In genomic region chr2:167552292-167552691, GRCm38 (mm10) we compare ENCODE assay signal across 17 mouse cellular contexts. TPM values are rescaled to one million over a fixed set of nuclear protein-coding genes. Genes with fewer than 3 reads are reported as not detected.
A peak's percentile ranks its signal among the peaks of the same experiment; 100 is the strongest.
DNase-seq lines count a peak whose midpoint lies in the region; ATAC-seq and TF ChIP-seq lines count a peak whose summit lies in the region.
"Had no signal": no experiment of that assay in that cellular context is flagged by ENCODE, and none has a peak within 500 bp of the region (broad histone marks: within the 10 kb centered on the region; RNA-seq: fewer than 3 reads in every experiment).

No protein-coding gene starts in this region.

- intact Hi-C loops in gastrocnemius, adult 2 months (cut with DNase I) = no loop called here
- intact Hi-C loops in gastrocnemius, postnatal 14 days (cut with DNase I; ENCODE audit: low total_unique reads) = no loop called here

- H3K4me3 ChIP-seq in gastrocnemius, adult 2 months = no peak overlapping the region
- no peak overlapping the region for H3K4me3 ChIP-seq in hindbrain, embryonic 11.5 days (ENCODE audit: low read depth, low read length)
- H3K4me3 ChIP-seq in hindbrain, embryonic 16.5 days (ENCODE audit: low read length) = no peak overlapping the region
- H3K4me3 ChIP-seq in embryonic facial prominence, embryonic 11.5 days (ENCODE audit: low read depth, low read length) = no peak overlapping the region
- H3K4me3 ChIP-seq: liver, embryonic 15.5 days; midbrain, embryonic 13.5 days had no signal

- TF ChIP-seq CTCF in gastrocnemius, adult 2 months (IDR thresholded peaks at IDR 0.05) = no peak

- 86% methylated on average over 4 of the region's 4 CpGs for WGBS in hindbrain, embryonic 11.5 days
- WGBS in hindbrain, embryonic 16.5 days = 87% methylated on average over 4 of the region's 4 CpGs
- WGBS in embryonic facial prominence, embryonic 11.5 days = 86% methylated on average over 4 of the region's 4 CpGs

- no peaks in the 10 kb centered on the region for H3K27me3 ChIP-seq in hindbrain, embryonic 11.5 days (ENCODE audit: control insufficient read depth, insufficient read depth, low read length)
- H3K27me3 ChIP-seq in hindbrain, embryonic 16.5 days (replicated peaks; ENCODE audit: control insufficient read depth, insufficient read depth, low read length) = no peaks in the 10 kb centered on the region
- H3K27me3 ChIP-seq in embryonic facial prominence, embryonic 11.5 days (ENCODE audit: control insufficient read depth, insufficient read depth, low read length) = no peaks in the 10 kb centered on the region
- no peaks in the 10 kb centered on the region for H3K27me3 ChIP-seq in splenic B cell, adult 2 months (ENCODE audit: control insufficient read depth, insufficient read depth, low read length, poor library complexity, severe bottlenecking)
- H3K27me3 ChIP-seq: liver, embryonic 15.5 days; midbrain, embryonic 13.5 days had no signal

- H3K9me3 ChIP-seq in hindbrain, embryonic 11.5 days (ENCODE audit: control insufficient read depth, low read length) = no peaks in the 10 kb centered on the region
- H3K9me3 ChIP-seq in hindbrain, embryonic 16.5 days (ENCODE audit: control insufficient read depth, low read length) = no peaks in the 10 kb centered on the region
- H3K9me3 ChIP-seq in embryonic facial prominence, embryonic 11.5 days (replicated peaks; ENCODE audit: control insufficient read depth, low read length) = no peaks in the 10 kb centered on the region
- H3K9me3 ChIP-seq: G1E; liver, embryonic 15.5 days; midbrain, embryonic 13.5 days had no signal

- no peaks in the 10 kb centered on the region; the same call in 1 of the 2 replicates for H3K4me1 ChIP-seq in hindbrain, embryonic 11.5 days (replicated peaks; ENCODE audit: control insufficient read depth, insufficient read depth, low read length)
- H3K4me1 ChIP-seq in hindbrain, embryonic 16.5 days (ENCODE audit: control insufficient read depth, insufficient read depth, low read depth, low read length) = no peaks in the 10 kb centered on the region
- no peaks in the 10 kb centered on the region for H3K4me1 ChIP-seq in embryonic facial prominence, embryonic 11.5 days (ENCODE audit: control insufficient read depth, insufficient read depth, low read length)

- H3K27ac ChIP-seq in gastrocnemius, adult 2 months = peak overlapping the region; percentile 40; the same call in 1 of the 2 replicates
- peak overlapping the region; percentile 24; the same call in 1 of the 2 replicates for H3K27ac ChIP-seq in hindbrain, embryonic 11.5 days (ENCODE audit: low read depth, low read length)
- no peak overlapping the region for H3K27ac ChIP-seq in hindbrain, embryonic 16.5 days (ENCODE audit: low read depth, low read length)
- peak overlapping the region; percentile 47; the same call in 1 of the 2 replicates for H3K27ac ChIP-seq in embryonic facial prominence, embryonic 11.5 days (replicated peaks; ENCODE audit: low read depth, low read length)
- H3K27ac ChIP-seq: hindbrain, postnatal 0 days; liver, embryonic 15.5 days; midbrain, embryonic 13.5 days had no signal

- no peak overlapping the region for H3K4me2 ChIP-seq in hindbrain, embryonic 11.5 days (replicated peaks; ENCODE audit: low read depth, low read length)
- H3K4me2 ChIP-seq in hindbrain, embryonic 16.5 days (ENCODE audit: low read length) = no peak overlapping the region
- H3K4me2 ChIP-seq in embryonic facial prominence, embryonic 11.5 days (ENCODE audit: low read depth, low read length) = no peak overlapping the region
- H3K4me2 ChIP-seq: liver, embryonic 15.5 days; midbrain, embryonic 13.5 days had no signal

- no peak for ATAC-seq in hindbrain, embryonic 11.5 days (ENCODE audit: low FRiP score)
- no peak for ATAC-seq in hindbrain, embryonic 16.5 days
- ATAC-seq in embryonic facial prominence, embryonic 11.5 days (replicated peaks; ENCODE audit: insufficient number of reproducible peaks, low FRiP score, low TSS enrichment, low read depth) = no peak
- ATAC-seq in erythroblast, adult 5-6 weeks (replicated peaks; ENCODE audit: low FRiP score, poor library complexity, severe bottlenecking) = no peak
- ATAC-seq: forebrain, embryonic 14.5 days; hindbrain, postnatal 0 days; midbrain, embryonic 13.5 days had no signal

- H3K9ac ChIP-seq in hindbrain, embryonic 11.5 days (ENCODE audit: low read depth, low read length) = no peak overlapping the region
- no peak overlapping the region for H3K9ac ChIP-seq in hindbrain, embryonic 16.5 days (ENCODE audit: low read depth, low read length)
- H3K9ac ChIP-seq in embryonic facial prominence, embryonic 11.5 days (replicated peaks; ENCODE audit: low read length) = no peak overlapping the region
- H3K9ac ChIP-seq: liver, embryonic 15.5 days; midbrain, embryonic 13.5 days had no signal

- no peak for DNase-seq in gastrocnemius, adult 2 months
- DNase-seq in gastrocnemius, postnatal 14 days = no peak
- DNase-seq in hindbrain, embryonic 11.5 days (ENCODE audit: low spot score) = no peak
- DNase-seq in embryonic facial prominence, embryonic 11.5 days (ENCODE audit: low spot score) = no peak
- DNase-seq in splenic B cell, adult 2 months (ENCODE audit: low read depth, low spot score) = peak; percentile 18
- DNase-seq in right cerebral cortex, postnatal 10 days (ENCODE audit: low spot score in 2 of 2) = no peak
- DNase-seq: cerebellum, adult 9-11 months; gastrocnemius, postnatal 10 days; kidney, postnatal 14 days; layer of hippocampus, postnatal 36 days had no signal

- no peaks in the 10 kb centered on the region for H3K36me3 ChIP-seq in hindbrain, embryonic 11.5 days (ENCODE audit: control insufficient read depth, insufficient read depth, low read length)
- no peaks in the 10 kb centered on the region for H3K36me3 ChIP-seq in hindbrain, embryonic 16.5 days (ENCODE audit: control insufficient read depth, insufficient read depth, low read length)
- no peaks in the 10 kb centered on the region for H3K36me3 ChIP-seq in embryonic facial prominence, embryonic 11.5 days (replicated peaks; ENCODE audit: control insufficient read depth, insufficient read depth, low read depth, low read length)
- no peaks in the 10 kb centered on the region for H3K36me3 ChIP-seq in splenic B cell, adult 2 months (ENCODE audit: control insufficient read depth, insufficient read depth, low read length, poor library complexity, severe bottlenecking)
- H3K36me3 ChIP-seq: G1E; liver, embryonic 15.5 days; midbrain, embryonic 13.5 days had no signal

RNA-seq across cellular contexts. Expression of gene Snai1, which starts 14.3 kb away (rescaled TPM):
- total RNA-seq in gastrocnemius, adult 2 months (2021) = 1 to 10 TPM; 1.1 to 1.2 TPM
- total RNA-seq in gastrocnemius, postnatal 14 days (2021) = 1 to 10 TPM; 3.2 to 3.5 TPM
- 27.6 and 29.5 TPM in 2 replicates for polyA plus RNA-seq in hindbrain, embryonic 11.5 days (2014; fragmentation: Nextera tagmentation; extraction: Ambion mirVana)
- 4.5 and 8.4 TPM in 2 replicates for polyA plus RNA-seq in hindbrain, embryonic 16.5 days (2015; fragmentation: Nextera tagmentation; extraction: Ambion mirVana)
- polyA plus RNA-seq in embryonic facial prominence, embryonic 11.5 days (2014; fragmentation: Nextera tagmentation; extraction: Ambion mirVana) = 66.8 and 76.2 TPM in 2 replicates
- not detected in 2 replicates for total RNA-seq in erythroblast, adult 5-6 weeks (2015; ENCODE audit: low replicate concordance)
- total RNA-seq in erythroblast, adult 5-6 weeks (2017; ENCODE audit: low replicate concordance) = 0.70 TPM in 1 of 2 replicates, not detected in the other
- total RNA-seq: G1E had no signal
- polyA plus RNA-seq: G1E had no signal

RNA-seq across cellular contexts. Expression of gene Spata2, which starts 59.6 kb away (rescaled TPM):
- 10 to 100 TPM; 18.4 to 18.9 TPM for total RNA-seq in gastrocnemius, adult 2 months (2021)
- 10 to 100 TPM; 11.6 to 15.7 TPM for total RNA-seq in gastrocnemius, postnatal 14 days (2021)
- polyA plus RNA-seq in hindbrain, embryonic 11.5 days (2014; fragmentation: Nextera tagmentation; extraction: Ambion mirVana) = 13.5 and 15.0 TPM in 2 replicates
- 30.5 and 33.6 TPM in 2 replicates for polyA plus RNA-seq in hindbrain, embryonic 16.5 days (2015; fragmentation: Nextera tagmentation; extraction: Ambion mirVana)
- polyA plus RNA-seq in embryonic facial prominence, embryonic 11.5 days (2014; fragmentation: Nextera tagmentation; extraction: Ambion mirVana) = 12.1 and 13.1 TPM in 2 replicates
- total RNA-seq in erythroblast, adult 5-6 weeks (2015; ENCODE audit: low replicate concordance) = 6.1 and 9.4 TPM in 2 replicates
- 6.3 and 7.6 TPM in 2 replicates for total RNA-seq in erythroblast, adult 5-6 weeks (2017; ENCODE audit: low replicate concordance)

RNA-seq across cellular contexts. Expression of gene Rnf114, which starts 59.8 kb away (rescaled TPM):
- total RNA-seq in gastrocnemius, adult 2 months (2021) = 10 to 100 TPM; 40.0 to 40.9 TPM
- 10 to 100 TPM; 15.3 to 15.6 TPM for total RNA-seq in gastrocnemius, postnatal 14 days (2021)
- polyA plus RNA-seq in hindbrain, embryonic 11.5 days (2014; fragmentation: Nextera tagmentation; extraction: Ambion mirVana) = 120 and 140 TPM in 2 replicates
- polyA plus RNA-seq in hindbrain, embryonic 16.5 days (2015; fragmentation: Nextera tagmentation; extraction: Ambion mirVana) = 112 and 115 TPM in 2 replicates
- polyA plus RNA-seq in embryonic facial prominence, embryonic 11.5 days (2014; fragmentation: Nextera tagmentation; extraction: Ambion mirVana) = 113 and 119 TPM in 2 replicates
- total RNA-seq in erythroblast, adult 5-6 weeks (2015; ENCODE audit: low replicate concordance) = 39.6 and 41.6 TPM in 2 replicates
- 32.3 and 41.5 TPM in 2 replicates for total RNA-seq in erythroblast, adult 5-6 weeks (2017; ENCODE audit: low replicate concordance)
